Mouse (Mus musculus): ENCODE measurements around the gene Atp8b4. TPM values are rescaled to one million over a fixed set of nuclear protein-coding genes. Genes with fewer than 3 reads are reported as not detected.

The Atp8b4 gene
- polyA plus RNA-seq, 1 experiment, result 2.5 TPM

DNA sequence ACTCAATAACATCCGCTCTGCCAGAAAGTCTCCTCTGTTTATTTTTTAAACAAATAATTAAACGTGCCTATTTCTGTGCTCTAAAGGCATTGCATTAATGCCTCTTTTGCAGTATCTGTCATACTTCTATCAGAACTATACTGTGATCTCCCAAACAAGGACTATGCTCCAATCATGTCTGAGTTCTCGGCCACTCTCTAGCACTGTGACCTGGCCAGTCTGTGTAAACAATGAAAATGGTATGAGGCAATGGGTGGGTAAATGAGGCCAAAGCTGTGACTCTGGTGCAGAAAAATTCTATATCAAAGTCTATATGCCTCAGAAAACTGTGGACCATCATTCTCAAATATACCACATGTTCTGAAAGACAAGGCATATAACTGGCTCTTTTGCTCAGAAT, 140.5 kb downstream of the Atp8b4 start:
- TF ChIP-seq CTCF (IDR thresholded peaks at IDR 0.05; ENCODE audit: extremely low read depth, insufficient read depth, insufficient read length, insufficient replicate concordance) (no peak), POLR2A (IDR thresholded peaks at IDR 0.05; ENCODE audit: low read depth, low read length) (no peak)
- H3K4me1 ChIP-seq (ENCODE audit: control insufficient read depth, insufficient read depth, insufficient read length), result no peaks in the 10 kb centered on the region
- DNase-seq (ENCODE audit: low read depth in 1 of 2, low spot score in 2 of 2), result no peak
- no peak overlapping the region for H3K4me3 ChIP-seq (ENCODE audit: extremely low read depth, insufficient read depth, insufficient read length)
- H3K36me3 ChIP-seq (ENCODE audit: control insufficient read depth, insufficient read depth, low read length), result no peaks in the 10 kb centered on the region
- H3K27ac ChIP-seq (ENCODE audit: insufficient read depth, low read length), result no peak overlapping the region
- no peaks in the 10 kb centered on the region for H3K27me3 ChIP-seq (ENCODE audit: control insufficient read depth, insufficient read depth, low read length)
- WGBS, result 94% methylated on average over 3 of the region's 3 CpGs

DNA sequence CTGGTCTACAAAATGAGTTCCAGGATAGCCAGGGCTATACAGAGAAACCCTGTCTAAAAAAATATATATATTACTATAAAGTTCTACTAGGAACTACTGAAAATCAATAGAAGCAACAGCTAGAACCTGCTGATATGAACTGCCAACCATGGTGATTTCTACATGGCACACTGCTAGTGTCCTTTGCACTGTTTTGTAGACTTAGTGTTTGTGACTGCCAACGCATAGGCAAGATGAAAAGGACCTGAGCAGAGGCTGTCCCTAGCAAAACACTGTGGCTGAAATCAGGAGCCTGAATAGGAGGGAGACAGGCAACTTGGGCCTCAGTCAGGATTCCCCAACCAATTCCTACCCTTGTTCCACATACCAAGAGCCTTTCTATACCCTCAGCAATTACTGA, 141.2 kb downstream of the Atp8b4 start:
- WGBS, result 91% methylated on average over 1 of the region's 1 CpGs
- H3K36me3 ChIP-seq (ENCODE audit: control insufficient read depth, insufficient read depth, low read length), result no peaks in the 10 kb centered on the region
- no peak for DNase-seq (ENCODE audit: low read depth in 1 of 2, low spot score in 2 of 2)
- no peaks in the 10 kb centered on the region for H3K4me1 ChIP-seq (ENCODE audit: control insufficient read depth, insufficient read depth, insufficient read length)
- TF ChIP-seq POLR2A (IDR thresholded peaks at IDR 0.05; ENCODE audit: low read depth, low read length) (no peak), CTCF (IDR thresholded peaks at IDR 0.05; ENCODE audit: extremely low read depth, insufficient read depth, insufficient read length, insufficient replicate concordance) (no peak)
- no peak overlapping the region for H3K27ac ChIP-seq (ENCODE audit: insufficient read depth, low read length)
- H3K4me3 ChIP-seq (ENCODE audit: extremely low read depth, insufficient read depth, insufficient read length), result no peak overlapping the region
- no peaks in the 10 kb centered on the region for H3K27me3 ChIP-seq (ENCODE audit: control insufficient read depth, insufficient read depth, low read length)

DNA sequence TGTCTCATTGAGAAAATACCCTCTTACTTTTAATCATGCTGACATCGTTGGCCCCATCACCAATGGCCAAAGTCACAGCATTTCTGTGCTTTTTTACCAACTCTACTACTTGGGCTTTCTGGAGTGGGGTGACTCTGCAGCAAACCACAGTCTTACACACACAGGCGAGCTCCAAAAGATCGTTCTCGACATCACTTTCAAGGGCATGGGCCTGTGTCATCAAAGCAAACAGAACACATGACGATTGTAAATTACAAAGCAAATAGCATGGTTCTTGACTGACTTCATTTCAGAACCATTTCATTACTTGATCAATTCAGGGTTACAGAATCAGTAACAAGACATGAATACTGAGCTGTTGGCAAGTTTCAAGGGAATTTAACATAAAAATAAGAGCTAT, 141.7 kb downstream of the Atp8b4 start:
- H3K4me3 ChIP-seq (ENCODE audit: extremely low read depth, insufficient read depth, insufficient read length), result no peak overlapping the region
- 90% methylated on average over 5 of the region's 5 CpGs for WGBS
- H3K27me3 ChIP-seq (ENCODE audit: control insufficient read depth, insufficient read depth, low read length), result no peaks in the 10 kb centered on the region
- no peak for TF ChIP-seq CTCF (IDR thresholded peaks at IDR 0.05; ENCODE audit: extremely low read depth, insufficient read depth, insufficient read length, insufficient replicate concordance)
- TF ChIP-seq POLR2A (IDR thresholded peaks at IDR 0.05; ENCODE audit: low read depth, low read length), result no peak
- DNase-seq (ENCODE audit: low read depth in 1 of 2, low spot score in 2 of 2), result no peak
- H3K4me1 ChIP-seq (ENCODE audit: control insufficient read depth, insufficient read depth, insufficient read length), result no peaks in the 10 kb centered on the region
- no peak overlapping the region for H3K27ac ChIP-seq (ENCODE audit: insufficient read depth, low read length)
- no peaks in the 10 kb centered on the region for H3K36me3 ChIP-seq (ENCODE audit: control insufficient read depth, insufficient read depth, low read length)

GRCm38 (mm10) chr2:126355259-126355658, 145.2 kb downstream of the Atp8b4 start:
- no peaks in the 10 kb centered on the region for H3K36me3 ChIP-seq (ENCODE audit: control insufficient read depth, insufficient read depth, low read length)
- no peak for DNase-seq (ENCODE audit: low read depth in 1 of 2, low spot score in 2 of 2)
- no peaks in the 10 kb centered on the region for H3K4me1 ChIP-seq (ENCODE audit: control insufficient read depth, insufficient read depth, insufficient read length)
- H3K27me3 ChIP-seq (ENCODE audit: control insufficient read depth, insufficient read depth, low read length), result no peaks in the 10 kb centered on the region
- H3K4me3 ChIP-seq (ENCODE audit: extremely low read depth, insufficient read depth, insufficient read length), result no peak overlapping the region
- TF ChIP-seq CTCF (IDR thresholded peaks at IDR 0.05; ENCODE audit: extremely low read depth, insufficient read depth, insufficient read length, insufficient replicate concordance), result no peak
- TF ChIP-seq POLR2A (IDR thresholded peaks at IDR 0.05; ENCODE audit: low read depth, low read length), result no peak
- 92% methylated on average over 2 of the region's 2 CpGs for WGBS
- no peak overlapping the region for H3K27ac ChIP-seq (ENCODE audit: insufficient read depth, low read length)

GRCm38 (mm10) chr2:126351811-126352210, 148.7 kb downstream of the Atp8b4 start:
- no peak for TF ChIP-seq POLR2A (IDR thresholded peaks at IDR 0.05; ENCODE audit: low read depth, low read length)
- no peak for TF ChIP-seq CTCF (IDR thresholded peaks at IDR 0.05; ENCODE audit: extremely low read depth, insufficient read depth, insufficient read length, insufficient replicate concordance)
- H3K27me3 ChIP-seq (ENCODE audit: control insufficient read depth, insufficient read depth, low read length), result no peaks in the 10 kb centered on the region
- no peaks in the 10 kb centered on the region for H3K4me1 ChIP-seq (ENCODE audit: control insufficient read depth, insufficient read depth, insufficient read length)
- H3K27ac ChIP-seq (ENCODE audit: insufficient read depth, low read length), result no peak overlapping the region
- no peaks in the 10 kb centered on the region for H3K36me3 ChIP-seq (ENCODE audit: control insufficient read depth, insufficient read depth, low read length)
- no peak overlapping the region for H3K4me3 ChIP-seq (ENCODE audit: extremely low read depth, insufficient read depth, insufficient read length)
- 87% methylated on average over 1 of the region's 1 CpGs for WGBS
- no peak for DNase-seq (ENCODE audit: low read depth in 1 of 2, low spot score in 2 of 2)

DNA sequence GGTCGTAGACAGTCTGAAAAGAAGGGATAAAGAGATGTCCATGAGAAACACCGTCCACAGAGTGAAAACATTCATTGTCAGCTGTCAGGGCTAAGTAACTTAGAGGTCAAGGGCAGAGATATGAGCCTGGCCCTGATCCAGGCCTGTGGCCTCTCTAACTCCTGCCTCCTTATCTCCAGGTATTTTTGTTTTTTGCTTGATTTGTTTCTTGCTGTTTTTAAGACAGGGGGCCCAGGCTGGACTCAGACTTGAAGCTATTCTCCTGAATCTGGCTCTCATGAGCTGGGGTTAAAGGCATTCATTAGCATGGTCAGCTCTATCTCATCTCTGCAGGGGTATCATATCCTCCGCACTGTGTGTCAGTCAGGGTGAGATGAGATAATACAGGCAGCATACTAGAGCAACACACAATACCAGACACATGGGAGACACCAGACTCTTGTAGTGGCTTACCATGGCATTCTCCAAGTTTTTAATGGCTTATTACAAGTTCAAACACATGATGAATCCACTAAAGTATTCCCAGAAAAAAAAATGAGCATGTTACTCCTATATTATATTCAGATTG, 157.4 kb downstream of the Atp8b4 start:
- no peak for DNase-seq (ENCODE audit: low read depth in 1 of 2, low spot score in 2 of 2)
- Histone ChIP-seq H3K27ac (ENCODE audit: insufficient read depth, low read length) (no peak overlapping the region), H3K4me1 (ENCODE audit: control insufficient read depth, insufficient read depth, insufficient read length) (no peaks in the 10 kb centered on the region), H3K4me3 (ENCODE audit: extremely low read depth, insufficient read depth, insufficient read length) (no peak overlapping the region), H3K27me3 (ENCODE audit: control insufficient read depth, insufficient read depth, low read length) (no peaks in the 10 kb centered on the region), H3K36me3 (ENCODE audit: control insufficient read depth, insufficient read depth, low read length) (no peaks in the 10 kb centered on the region)
- WGBS, result 88% methylated on average over 3 of the region's 3 CpGs
- no peak for TF ChIP-seq POLR2A (IDR thresholded peaks at IDR 0.05; ENCODE audit: low read depth, low read length)
- TF ChIP-seq CTCF (IDR thresholded peaks at IDR 0.05; ENCODE audit: extremely low read depth, insufficient read depth, insufficient read length, insufficient replicate concordance), result no peak

DNA sequence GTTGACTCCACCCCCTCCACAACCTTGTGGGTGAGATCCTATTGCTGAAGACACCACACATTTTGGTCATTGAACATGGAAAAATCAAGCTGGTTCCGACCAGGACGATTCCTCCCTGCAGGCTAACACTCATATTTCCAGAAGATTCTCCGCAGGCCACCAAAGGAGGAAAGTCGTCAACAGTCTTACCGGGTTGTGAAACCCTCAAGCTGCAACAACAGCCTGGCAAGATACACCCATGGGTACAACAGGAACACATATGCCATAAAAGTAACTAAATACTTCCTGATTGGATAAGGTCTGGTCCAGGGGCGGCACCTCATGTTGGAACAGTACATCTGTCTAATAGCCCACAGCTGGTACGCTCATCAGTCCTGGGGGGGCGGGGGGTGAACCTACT, 159.0 kb downstream of the Atp8b4 start:
- Histone ChIP-seq H3K36me3 (ENCODE audit: control insufficient read depth, insufficient read depth, low read length) (no peaks in the 10 kb centered on the region), H3K27me3 (ENCODE audit: control insufficient read depth, insufficient read depth, low read length) (no peaks in the 10 kb centered on the region), H3K4me1 (ENCODE audit: control insufficient read depth, insufficient read depth, insufficient read length) (no peaks in the 10 kb centered on the region), H3K27ac (ENCODE audit: insufficient read depth, low read length) (no peak overlapping the region), H3K4me3 (ENCODE audit: extremely low read depth, insufficient read depth, insufficient read length) (no peak overlapping the region)
- no peak for TF ChIP-seq POLR2A (IDR thresholded peaks at IDR 0.05; ENCODE audit: low read depth, low read length)
- no peak for TF ChIP-seq CTCF (IDR thresholded peaks at IDR 0.05; ENCODE audit: extremely low read depth, insufficient read depth, insufficient read length, insufficient replicate concordance)
- DNase-seq (ENCODE audit: low read depth in 1 of 2, low spot score in 2 of 2), result no peak
- WGBS, result 91% methylated on average over 8 of the region's 8 CpGs

Measured in spleen, adult 2 months (tissue).